Mouse (Mus musculus) embryonic fibroblast, embryonic 13.5 days (primary cell): ENCODE data around the gene Tctn1. TPM values are rescaled to one million over a fixed set of nuclear protein-coding genes. Genes with fewer than 3 reads are reported as not detected.

Source experiments
- H3K27ac ChIP-seq: 2 replicates; pipeline ENCODE4 v1.5.1; 2012; ENCODE audit warnings: low read length, control low read depth, inconsistent platforms; ENCODE audit not compliant: insufficient read depth
- H3K4me1 ChIP-seq: 2 replicates; pipeline ENCODE4 v1.6.1; 2011; ENCODE audit warnings: low read length; ENCODE audit not compliant: control insufficient read depth, insufficient read depth
- H3K4me3 ChIP-seq: 2 replicates; pipeline ENCODE4 v1.5.1; 2011; ENCODE audit warnings: mild to moderate bottlenecking, control low read depth, low read length; ENCODE audit not compliant: insufficient read depth
- CTCF ChIP-seq: IDR thresholded peaks from 2 replicates; pipeline ENCODE4 v1.5.1; 2011; ENCODE audit warnings: mild to moderate bottlenecking, control low read depth, low read length, moderate library complexity, borderline replicate concordance; ENCODE audit not compliant: insufficient read depth
- POLR2A ChIP-seq: IDR thresholded peaks from 2 replicates; pipeline ENCODE4 v1.6.1; 2011; ENCODE audit warnings: low read depth, mild to moderate bottlenecking, control low read depth, low read length, moderate library complexity
- polyA plus RNA-seq: library from polyadenylated mRNA; stranded (reverse); fragments of >200 nt; gene quantifications from 2 replicates; pipeline ENCODE4 v1.2.4, GENCODE M21; 2011; ENCODE audit warnings: low read depth; ENCODE audit not compliant: missing spikeins, insufficient read length

The Tctn1 gene
- polyA plus RNA-seq = 12.2 and 13.4 TPM in 2 replicates

- TF ChIP-seq CTCF = no peak
- TF ChIP-seq POLR2A = peak; percentile 46
- Histone ChIP-seq H3K27ac (no peak within 1 kb of the TSS), H3K4me3 (peak within 1 kb of the TSS; percentile 92), H3K4me1 (peaks cover 4% of the 10 kb centered on the region; the same call in 1 of the 2 replicates)
These were observed at the start of gene Tctn1 for GRCm38 (mm10) chr5:122263933-122264905. Tctn1 (minus strand) TSS chr5:122264460.

DNA sequence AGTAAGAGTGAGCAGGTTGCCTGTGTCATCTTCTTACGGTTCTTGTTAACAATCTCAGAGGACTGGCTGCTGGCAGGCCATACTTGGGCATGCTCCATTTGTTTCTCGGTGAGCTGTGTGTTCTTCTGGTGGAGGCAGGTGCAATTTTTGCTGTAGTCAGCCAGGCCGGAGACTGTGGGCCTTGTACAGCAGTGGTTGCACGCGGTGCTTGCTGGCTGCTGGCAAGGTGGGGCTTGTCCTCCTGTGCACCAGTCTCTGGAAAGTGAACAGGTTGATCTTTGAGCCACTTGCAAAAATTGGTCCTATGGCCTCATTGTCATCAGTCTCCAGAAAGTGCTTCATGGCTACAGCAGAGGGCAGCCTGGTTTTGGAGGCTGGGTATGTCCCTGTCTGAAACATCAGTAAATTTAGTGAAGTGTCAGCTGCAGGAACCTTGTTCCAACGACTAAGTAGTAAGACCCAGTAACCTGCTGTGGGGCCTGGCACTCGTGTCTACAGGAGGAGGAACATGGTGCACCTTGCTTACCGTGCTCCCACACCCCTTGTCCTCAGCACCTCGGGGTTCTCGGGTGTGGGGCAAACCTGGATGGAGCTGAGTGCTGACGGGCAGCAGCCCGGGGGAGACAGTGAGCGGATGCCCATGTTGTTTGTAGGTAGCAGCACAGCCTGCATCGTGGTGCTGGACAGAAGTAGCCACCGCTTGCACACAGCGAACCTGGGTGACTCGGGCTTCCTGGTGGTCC, 48.9 kb upstream of the Tctn1 start:
- Histone ChIP-seq H3K4me1 (peaks cover 8% of the 10 kb centered on the region; the same call in 1 of the 2 replicates), H3K4me3 (no peak overlapping the region), H3K27ac (no peak overlapping the region)
- TF ChIP-seq CTCF (no peak), POLR2A (no peak)

DNA sequence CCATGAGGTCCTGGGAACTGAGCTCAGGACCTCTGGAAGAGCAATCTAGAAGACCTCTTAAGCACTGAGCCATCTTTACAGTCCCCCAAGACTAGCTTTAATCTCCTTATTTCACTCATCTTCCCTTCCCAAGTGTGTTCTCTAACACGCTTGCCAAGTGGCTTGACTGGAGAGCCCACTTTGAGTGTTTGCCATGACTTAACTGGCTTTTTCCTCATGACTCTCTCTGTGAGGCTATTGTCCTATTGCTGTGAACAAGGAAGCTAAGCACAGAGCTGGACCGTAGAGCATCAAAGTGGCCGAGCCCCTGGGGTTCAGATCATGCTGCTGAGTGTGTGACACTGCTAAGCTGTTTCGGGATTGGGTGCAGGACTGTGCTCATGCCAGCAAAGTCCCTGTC, 48.1 kb upstream of the Tctn1 start:
- TF ChIP-seq POLR2A = no peak
- TF ChIP-seq CTCF = no peak
- Histone ChIP-seq H3K4me1 (peaks cover 8% of the 10 kb centered on the region; the same call in 1 of the 2 replicates), H3K27ac (no peak overlapping the region), H3K4me3 (no peak overlapping the region)

DNA sequence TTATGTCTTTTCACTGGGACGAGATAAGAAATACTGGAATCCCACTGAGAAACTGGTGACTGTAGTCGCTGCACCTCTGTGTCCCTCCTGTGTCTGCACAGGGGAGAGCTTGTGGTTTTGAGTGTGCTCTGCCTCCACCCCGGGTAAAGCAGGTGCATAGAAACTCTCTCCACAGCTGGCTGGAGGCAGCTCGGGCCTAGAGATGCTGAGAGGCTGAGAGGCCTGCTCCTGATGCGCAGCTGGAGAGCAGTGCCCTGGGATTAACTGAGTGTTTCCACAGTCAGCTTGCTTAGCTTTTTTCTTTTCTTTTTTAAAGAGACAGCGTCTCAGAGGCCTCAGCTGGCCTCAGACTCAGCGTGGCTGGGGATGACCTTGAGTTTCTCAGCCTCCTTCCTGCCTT, 47.4 kb upstream of the Tctn1 start:
- TF ChIP-seq CTCF = no peak
- Histone ChIP-seq H3K27ac (no peak overlapping the region), H3K4me1 (peaks cover 8% of the 10 kb centered on the region; the same call in 1 of the 2 replicates), H3K4me3 (no peak overlapping the region)

GRCm38 (mm10) chr5:122310699-122311098, 46.4 kb upstream of the Tctn1 start:
- H3K27ac ChIP-seq = no peak overlapping the region
- TF ChIP-seq CTCF (no peak), POLR2A (no peak)
- H3K4me3 ChIP-seq = no peak overlapping the region
- H3K4me1 ChIP-seq = peaks cover 8% of the 10 kb centered on the region; the same call in 1 of the 2 replicates

- Histone ChIP-seq H3K27ac (no peak overlapping the region), H3K4me3 (no peak overlapping the region), H3K4me1 (peaks cover 37% of the 10 kb centered on the region)
- TF ChIP-seq POLR2A = no peak
- no peak for TF ChIP-seq CTCF
These were observed 42.3 kb upstream of the Tctn1 start for GRCm38 (mm10) chr5:122306536-122306935.

DNA sequence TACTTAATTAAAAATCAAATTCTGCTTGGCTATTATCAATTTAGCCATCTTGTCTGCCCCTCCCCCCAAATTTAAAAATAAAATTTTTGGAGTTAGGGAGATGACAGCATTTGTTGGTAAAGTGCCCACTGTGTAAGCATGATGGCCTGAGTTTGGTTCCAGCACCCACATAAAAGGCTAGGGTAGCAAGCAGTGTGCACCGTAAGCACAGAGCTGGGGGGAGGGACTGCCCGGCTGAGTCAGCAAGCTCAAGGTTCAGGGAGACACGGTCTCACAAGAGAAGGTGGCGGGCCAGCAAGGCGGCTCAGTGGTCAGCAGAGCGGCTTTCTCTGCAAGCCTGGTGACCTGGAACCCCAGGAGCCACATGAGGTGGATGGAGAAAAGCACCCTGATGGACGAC, 41.2 kb upstream of the Tctn1 start:
- H3K4me1 ChIP-seq = peaks cover 32% of the 10 kb centered on the region
- TF ChIP-seq POLR2A (no peak), CTCF (no peak)
- H3K4me3 ChIP-seq = no peak overlapping the region
- peak overlapping the region; percentile 86 for H3K27ac ChIP-seq

DNA sequence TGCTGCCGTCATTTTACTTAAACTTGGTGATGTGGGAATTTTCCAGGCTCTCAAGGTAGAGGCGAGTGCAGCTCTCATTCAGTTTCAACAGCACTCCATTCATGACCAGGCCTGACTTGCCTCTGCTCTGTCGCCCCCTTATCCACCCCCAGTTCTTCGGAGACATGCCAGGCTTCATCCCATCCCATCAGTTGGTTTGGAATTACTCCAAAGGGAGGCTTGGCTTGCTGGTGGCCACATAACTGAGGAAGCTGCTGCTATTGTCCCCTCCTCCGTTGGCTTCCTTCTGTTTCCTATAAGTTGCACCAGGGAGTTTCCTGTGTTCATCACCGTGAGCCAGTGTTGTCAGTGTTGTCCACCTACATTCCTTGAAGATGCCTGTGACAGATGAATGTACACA, 40.3 kb upstream of the Tctn1 start:
- Histone ChIP-seq H3K4me1 (peaks cover 34% of the 10 kb centered on the region), H3K27ac (peak overlapping the region; percentile 86), H3K4me3 (no peak overlapping the region)
- no peak for TF ChIP-seq POLR2A
- no peak for TF ChIP-seq CTCF

GRCm38 (mm10) chr5:122303937-122304336, 39.7 kb upstream of the Tctn1 start:
- Histone ChIP-seq H3K4me3 (no peak overlapping the region), H3K27ac (peak overlapping the region; percentile 86), H3K4me1 (peaks cover 34% of the 10 kb centered on the region)
- no peak for TF ChIP-seq CTCF
- TF ChIP-seq POLR2A = no peak
